Mouse (Mus musculus): Measurements from ENCODE around the gene Ccn1. TPM values are rescaled to one million over a fixed set of nuclear protein-coding genes. Genes with fewer than 3 reads are reported as not detected.
A peak's percentile ranks its signal among the peaks of the same experiment; 100 is the strongest.

Gene Ccn1
- polyA plus RNA-seq (2016; fragmentation: Nextera tagmentation; extraction: Ambion mirVana), result 58.7 and 65.8 TPM in 2 replicates

DNA sequence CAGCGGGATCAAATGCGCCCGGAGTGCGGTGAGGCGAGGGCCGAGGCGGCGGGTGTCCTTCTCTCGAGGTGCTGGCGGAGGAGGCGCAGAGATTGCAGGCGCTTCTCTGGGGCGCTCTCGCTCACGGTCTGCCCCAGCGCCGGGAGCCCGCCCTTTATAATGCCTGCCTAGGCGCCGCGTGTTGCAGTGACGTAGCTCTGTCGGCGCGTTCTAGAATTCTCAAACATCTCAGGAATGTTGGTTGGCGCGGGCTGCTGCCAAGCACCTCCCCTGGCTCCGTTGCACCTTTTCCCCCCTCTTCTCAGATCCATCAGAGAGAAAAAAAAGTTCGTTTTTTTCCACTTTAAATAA is at the start of gene Ccn1:
Gene Ccn1 (minus strand): TSS at position 130 of the 351 bp plus-strand sequence.
- no peaks in the 10 kb centered on the region for H3K9me3 ChIP-seq
- WGBS, result under 1% methylated on average over 29 of the region's 29 CpGs
- peak; percentile 41 for ATAC-seq (ENCODE audit: insufficient number of reproducible peaks, insufficient read depth, low FRiP score, low TSS enrichment, low read depth)
- peak within 1 kb of the TSS; percentile 80 for H3K4me2 ChIP-seq
- H3K9ac ChIP-seq (replicated peaks), result peak within 1 kb of the TSS; percentile 89
- H3K27me3 ChIP-seq, result no peaks in the 10 kb centered on the region
- H3K4me1 ChIP-seq (replicated peaks), result peaks cover 68% of the 10 kb centered on the region
- H3K4me3 ChIP-seq (replicated peaks), result peak within 1 kb of the TSS; percentile 76
- peak within 1 kb of the TSS; percentile 98 for H3K27ac ChIP-seq
- H3K36me3 ChIP-seq, result peaks cover 15% of the 10 kb centered on the region

DNA sequence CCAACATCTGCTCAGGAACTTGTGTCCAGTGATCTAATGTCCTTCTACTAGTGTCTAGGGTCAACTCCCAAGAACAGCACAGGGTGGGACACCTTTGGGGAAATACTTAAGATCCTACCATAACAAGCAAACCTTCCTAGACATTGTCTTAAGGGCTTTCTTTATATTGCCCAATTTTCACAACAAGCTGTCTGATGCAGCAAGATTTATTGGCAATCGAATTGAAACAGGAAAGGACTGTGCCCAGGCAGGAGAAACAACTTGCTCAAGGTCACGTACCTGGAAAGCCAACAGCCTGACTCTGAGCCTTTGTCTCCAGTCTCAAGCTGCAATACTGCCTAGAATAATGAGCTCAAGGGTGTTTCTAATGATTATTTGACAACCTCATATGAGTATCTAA is 43.6 kb upstream of the Ccn1 start:
- Histone ChIP-seq H3K36me3 (no peaks in the 10 kb centered on the region), H3K9me3 (no peaks in the 10 kb centered on the region), H3K4me3 (replicated peaks) (no peak overlapping the region), H3K4me1 (replicated peaks) (no peaks in the 10 kb centered on the region; the same call in 1 of the 2 replicates), H3K9ac (replicated peaks) (no peak overlapping the region), H3K27ac (no peak overlapping the region), H3K4me2 (no peak overlapping the region), H3K27me3 (no peaks in the 10 kb centered on the region)
- 73% methylated on average over 2 of the region's 2 CpGs for WGBS
- no peak for ATAC-seq (ENCODE audit: insufficient number of reproducible peaks, insufficient read depth, low FRiP score, low TSS enrichment, low read depth)

DNA sequence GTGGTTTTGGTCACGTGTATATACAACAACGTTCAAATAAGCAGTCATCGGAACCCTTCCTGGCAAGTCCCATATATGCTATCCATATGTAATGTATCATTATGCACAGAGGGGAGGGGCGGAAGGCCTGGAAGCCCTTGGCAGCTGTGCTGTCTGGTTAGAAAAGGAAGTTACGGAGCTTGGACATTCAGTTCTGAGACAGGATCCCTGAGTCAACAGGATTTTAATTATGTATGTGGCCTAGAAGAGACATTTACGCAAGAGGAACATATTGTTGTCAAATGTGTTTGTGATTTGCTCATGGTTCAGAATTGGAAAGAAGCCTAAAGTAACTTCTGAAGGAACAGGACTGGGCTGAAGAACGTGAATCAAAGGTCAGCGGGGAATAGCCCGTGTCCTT is 42.3 kb upstream of the Ccn1 start:
- H3K9me3 ChIP-seq, result no peaks in the 10 kb centered on the region
- no peak overlapping the region for H3K4me3 ChIP-seq (replicated peaks)
- 82% methylated on average over 9 of the region's 9 CpGs for WGBS
- no peak overlapping the region for H3K9ac ChIP-seq (replicated peaks)
- no peak overlapping the region for H3K27ac ChIP-seq
- H3K27me3 ChIP-seq, result no peaks in the 10 kb centered on the region
- no peaks in the 10 kb centered on the region; the same call in 1 of the 2 replicates for H3K4me1 ChIP-seq (replicated peaks)
- ATAC-seq (ENCODE audit: insufficient number of reproducible peaks, insufficient read depth, low FRiP score, low TSS enrichment, low read depth), result no peak
- no peak overlapping the region for H3K4me2 ChIP-seq
- no peaks in the 10 kb centered on the region for H3K36me3 ChIP-seq

DNA sequence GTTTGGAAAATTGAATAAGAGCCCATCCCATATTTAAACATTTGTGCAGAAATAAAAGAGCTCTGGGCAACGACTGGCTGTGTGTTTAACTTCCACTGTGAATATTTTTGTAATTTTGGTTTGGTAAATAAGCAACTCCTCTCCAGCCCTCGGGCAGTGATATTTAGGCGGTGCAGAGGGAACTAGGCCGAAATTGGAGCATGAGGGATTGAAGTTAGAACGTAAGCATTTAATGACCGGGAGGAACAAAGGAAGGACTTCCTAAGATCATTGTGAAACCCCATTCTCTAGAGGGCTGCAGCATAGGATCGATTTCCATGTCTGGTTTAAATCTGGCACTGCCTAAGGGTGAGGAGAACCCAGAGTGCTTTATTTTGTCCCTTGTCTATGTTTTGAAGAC is 41.6 kb upstream of the Ccn1 start:
- no peak for ATAC-seq (ENCODE audit: insufficient number of reproducible peaks, insufficient read depth, low FRiP score, low TSS enrichment, low read depth)
- Histone ChIP-seq H3K36me3 (no peaks in the 10 kb centered on the region), H3K27ac (no peak overlapping the region), H3K9ac (replicated peaks) (no peak overlapping the region), H3K9me3 (no peaks in the 10 kb centered on the region), H3K4me2 (no peak overlapping the region), H3K27me3 (no peaks in the 10 kb centered on the region), H3K4me3 (replicated peaks) (no peak overlapping the region), H3K4me1 (replicated peaks) (no peaks in the 10 kb centered on the region; the same call in 1 of the 2 replicates)
- 59% methylated on average over 7 of the region's 7 CpGs for WGBS

- H3K4me3 ChIP-seq (replicated peaks), result no peak overlapping the region
- no peak overlapping the region for H3K4me2 ChIP-seq
- H3K27ac ChIP-seq, result no peak overlapping the region
- no peaks in the 10 kb centered on the region for H3K9me3 ChIP-seq
- no peak for ATAC-seq (ENCODE audit: insufficient number of reproducible peaks, insufficient read depth, low FRiP score, low TSS enrichment, low read depth)
- no peaks in the 10 kb centered on the region for H3K36me3 ChIP-seq
- peaks cover 13% of the 10 kb centered on the region for H3K4me1 ChIP-seq (replicated peaks)
- 80% methylated on average over 9 of the region's 9 CpGs for WGBS
- 0 out of 2 replicates have a peak, but pooled peaks cover 2% of the 10 kb centered on the region for H3K27me3 ChIP-seq
- no peak overlapping the region for H3K9ac ChIP-seq (replicated peaks)
Observed at GRCm38 (mm10) chr3:145689271-145689670, 39.5 kb upstream of the Ccn1 start.

DNA sequence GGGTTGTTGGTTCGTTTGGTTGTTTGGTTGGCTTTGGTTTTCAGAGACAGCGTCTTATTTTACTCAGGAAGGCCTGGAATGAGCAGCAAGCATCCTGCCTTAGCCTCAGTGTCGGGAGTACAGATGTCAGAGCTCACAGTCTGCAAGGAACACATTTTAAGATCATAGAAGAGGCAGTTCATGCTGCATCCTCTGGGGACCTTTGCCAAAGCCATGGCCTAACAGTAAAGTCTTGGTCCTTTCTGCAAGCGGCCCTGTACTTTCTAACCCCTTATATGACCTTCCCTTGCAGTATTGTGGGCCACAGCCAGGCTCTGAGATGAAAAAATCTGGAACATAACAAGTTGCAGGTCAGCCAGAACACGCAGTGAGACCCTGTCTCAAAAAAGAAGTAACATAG is 38.1 kb upstream of the Ccn1 start:
- ATAC-seq (ENCODE audit: insufficient number of reproducible peaks, insufficient read depth, low FRiP score, low TSS enrichment, low read depth), result no peak
- Histone ChIP-seq H3K4me2 (no peak overlapping the region), H3K36me3 (no peaks in the 10 kb centered on the region), H3K9ac (replicated peaks) (no peak overlapping the region), H3K4me3 (replicated peaks) (no peak overlapping the region), H3K4me1 (replicated peaks) (peaks cover 14% of the 10 kb centered on the region), H3K27me3 (0 out of 2 replicates have a peak, but pooled peaks cover 2% of the 10 kb centered on the region), H3K27ac (no peak overlapping the region), H3K9me3 (no peaks in the 10 kb centered on the region)
- 67% methylated on average over 5 of the region's 5 CpGs for WGBS

DNA sequence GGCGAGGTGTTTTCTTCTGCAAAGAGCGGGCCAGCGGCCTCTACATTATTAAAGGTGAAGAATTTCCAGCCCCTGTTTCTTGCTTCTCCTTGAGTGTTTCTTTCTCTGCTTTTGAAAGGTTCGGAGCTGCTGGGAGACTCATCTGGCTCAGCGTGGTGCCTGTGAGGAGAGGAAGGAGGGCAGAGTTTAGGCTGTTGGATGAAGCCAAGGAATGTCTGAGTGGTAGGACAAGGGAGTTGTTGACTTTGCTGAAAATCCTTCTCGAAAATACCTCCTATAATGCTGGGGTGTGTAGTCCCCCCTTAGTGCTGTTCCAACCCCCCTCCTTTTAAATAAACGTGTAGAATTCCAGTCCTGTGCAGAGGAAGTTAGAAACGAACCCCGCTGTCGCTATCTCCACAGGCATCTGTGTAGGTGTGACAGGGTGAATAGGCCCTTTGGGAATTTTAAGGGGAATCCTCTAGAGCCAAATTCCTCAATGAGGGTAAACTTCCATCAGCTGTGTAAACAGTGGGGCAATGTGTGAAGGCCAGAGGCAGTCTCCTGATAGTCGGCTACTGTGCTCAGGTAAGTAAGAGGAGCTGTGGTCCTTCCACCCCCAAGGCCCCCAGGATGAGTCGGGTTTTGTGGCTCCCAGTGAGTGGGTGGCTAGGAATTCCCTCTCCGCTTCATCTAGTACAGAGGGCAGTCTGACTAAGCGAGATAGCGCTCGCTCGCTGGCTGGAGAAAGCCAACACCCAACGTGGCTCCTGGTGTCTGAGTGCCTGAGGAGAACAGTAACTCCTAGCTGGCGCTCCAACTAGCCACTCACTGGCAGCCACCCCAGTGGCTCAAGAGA is 35.0 kb upstream of the Ccn1 start:
- 0 out of 2 replicates have a peak, but pooled peaks have one; percentile 37 for ATAC-seq (ENCODE audit: insufficient number of reproducible peaks, insufficient read depth, low FRiP score, low TSS enrichment, low read depth)
- Histone ChIP-seq H3K27ac (peak overlapping the region; percentile 73), H3K27me3 (0 out of 2 replicates have a peak, but pooled peaks cover 2% of the 10 kb centered on the region), H3K9me3 (no peaks in the 10 kb centered on the region), H3K36me3 (no peaks in the 10 kb centered on the region), H3K9ac (replicated peaks) (no peak overlapping the region), H3K4me3 (replicated peaks) (no peak overlapping the region), H3K4me1 (replicated peaks) (peaks cover 14% of the 10 kb centered on the region), H3K4me2 (0 out of 2 replicates have a peak overlapping the region, but pooled peaks have one; percentile 8)
- WGBS, result 28% methylated on average over 19 of the region's 19 CpGs

DNA sequence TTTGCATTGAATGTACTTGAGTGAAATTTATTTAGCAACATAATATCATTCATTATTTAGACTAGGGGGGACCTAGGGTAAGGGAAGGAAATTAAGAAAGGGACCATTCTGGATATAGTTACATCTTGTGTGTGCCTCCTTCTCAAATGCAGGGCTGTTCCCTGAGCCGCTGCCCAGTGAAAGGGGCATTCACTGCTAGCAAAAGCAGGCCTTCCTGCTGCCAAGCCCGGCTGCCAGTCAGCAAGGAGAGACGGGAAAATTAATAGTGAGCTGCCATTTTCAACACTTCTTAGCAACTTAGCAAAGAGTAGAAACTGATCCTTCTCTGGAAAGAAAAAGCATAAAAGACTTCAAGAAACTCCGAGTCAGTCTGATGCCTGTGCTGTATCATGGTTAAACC is 34.4 kb upstream of the Ccn1 start:
- WGBS, result 52% methylated on average over 4 of the region's 4 CpGs
- 0 out of 2 replicates have a peak overlapping the region, but pooled peaks have one; percentile 8 for H3K4me2 ChIP-seq
- peak overlapping the region; percentile 73 for H3K27ac ChIP-seq
- H3K4me3 ChIP-seq (replicated peaks), result no peak overlapping the region
- no peak overlapping the region for H3K9ac ChIP-seq (replicated peaks)
- no peaks in the 10 kb centered on the region for H3K9me3 ChIP-seq
- ATAC-seq (ENCODE audit: insufficient number of reproducible peaks, insufficient read depth, low FRiP score, low TSS enrichment, low read depth), result no peak
- H3K36me3 ChIP-seq, result no peaks in the 10 kb centered on the region
- peaks cover 14% of the 10 kb centered on the region for H3K4me1 ChIP-seq (replicated peaks)
- H3K27me3 ChIP-seq, result 0 out of 2 replicates have a peak, but pooled peaks cover 2% of the 10 kb centered on the region

GRCm38 (mm10) chr3:145681348-145681935 is 31.7 kb upstream of the Ccn1 start:
- no peak for ATAC-seq (ENCODE audit: insufficient number of reproducible peaks, insufficient read depth, low FRiP score, low TSS enrichment, low read depth)
- Histone ChIP-seq H3K9ac (replicated peaks) (no peak overlapping the region), H3K4me3 (replicated peaks) (no peak overlapping the region), H3K36me3 (no peaks in the 10 kb centered on the region), H3K4me2 (no peak overlapping the region), H3K9me3 (no peaks in the 10 kb centered on the region), H3K27me3 (0 out of 2 replicates have a peak, but pooled peaks cover 2% of the 10 kb centered on the region), H3K27ac (no peak overlapping the region), H3K4me1 (replicated peaks) (peaks cover 14% of the 10 kb centered on the region)
- 80% methylated on average over 10 of the region's 10 CpGs for WGBS

GRCm38 (mm10) chr3:145680686-145681085 is 30.9 kb upstream of the Ccn1 start:
- Histone ChIP-seq H3K4me1 (replicated peaks) (peaks cover 14% of the 10 kb centered on the region), H3K27ac (no peak overlapping the region), H3K4me3 (replicated peaks) (no peak overlapping the region), H3K9ac (replicated peaks) (no peak overlapping the region), H3K4me2 (no peak overlapping the region), H3K9me3 (no peaks in the 10 kb centered on the region), H3K36me3 (no peaks in the 10 kb centered on the region), H3K27me3 (0 out of 2 replicates have a peak, but pooled peaks cover 2% of the 10 kb centered on the region)
- 96% methylated on average over 5 of the region's 5 CpGs for WGBS
- ATAC-seq (ENCODE audit: insufficient number of reproducible peaks, insufficient read depth, low FRiP score, low TSS enrichment, low read depth), result no peak

- H3K9me3 ChIP-seq, result no peaks in the 10 kb centered on the region
- WGBS, result 80% methylated on average over 6 of the region's 6 CpGs
- no peak overlapping the region for H3K4me3 ChIP-seq (replicated peaks)
- H3K4me1 ChIP-seq (replicated peaks), result no peaks in the 10 kb centered on the region
- no peak overlapping the region for H3K9ac ChIP-seq (replicated peaks)
- no peaks in the 10 kb centered on the region for H3K36me3 ChIP-seq
- no peak overlapping the region for H3K4me2 ChIP-seq
- no peak for ATAC-seq (ENCODE audit: insufficient number of reproducible peaks, insufficient read depth, low FRiP score, low TSS enrichment, low read depth)
- no peak overlapping the region for H3K27ac ChIP-seq
- no peaks in the 10 kb centered on the region for H3K27me3 ChIP-seq
Observed at GRCm38 (mm10) chr3:145676212-145676611, 26.4 kb upstream of the Ccn1 start.

Data from limb, embryonic 12.5 days (tissue).